Mouse (Mus musculus) yolk sac, embryonic 10.5 days (tissue): ENCODE data around the gene Srpk3.

Experiments used
- DNase-seq: peaks from one replicate; pipeline ENCODE4 v3.0.0-alpha.2; 2017; ENCODE audit warnings: low spot score

Gene Srpk3

GRCm38 (mm10) chrX:73805814-73806213, 31.6 kb downstream of the Srpk3 start:
- DNase-seq, result no peak

GRCm38 (mm10) chrX:73815072-73815471, 40.9 kb downstream of the Srpk3 start:
- no peak for DNase-seq

GRCm38 (mm10) chrX:73816596-73817314, 42.5 kb downstream of the Srpk3 start:
- no peak for DNase-seq

GRCm38 (mm10) chrX:73823747-73824146, 49.5 kb downstream of the Srpk3 start:
- DNase-seq, result no peak

- peak; percentile 31 for DNase-seq
These were observed 50.3 kb downstream of the Srpk3 start, which contains the start of gene Pdzd4 for GRCm38 (mm10) chrX:73824185-73825151. Gene Pdzd4 (minus strand): TSS chrX:73824969.
